Mouse (Mus musculus) neural tube, embryonic 15.5 days (tissue): ENCODE measurements around the gene Krt73. TPM values are rescaled to one million over a fixed set of nuclear protein-coding genes. Genes with fewer than 3 reads are reported as not detected.

Source experiments
- ATAC-seq: fragments of 200-750 bp; cut with Nextera tagmentation; 2 replicates; pipeline ENCODE4 v1.8.0; 2017; ENCODE audit warnings: mild to moderate bottlenecking, moderate TSS enrichment, moderate library complexity; ENCODE audit not compliant: low FRiP score
- H3K27ac ChIP-seq: fragments of 300-500 bp; sonication (generic); replicated peaks from 2 replicates; pipeline ENCODE4 v1.5.1; 2015; ENCODE audit warnings: mild to moderate bottlenecking, inconsistent platforms
- H3K27me3 ChIP-seq: fragments of 300-500 bp; sonication (generic); replicated peaks from 2 replicates; pipeline ENCODE4 v1.6.1; 2015; ENCODE audit warnings: inconsistent platforms
- H3K36me3 ChIP-seq: fragments of 300-500 bp; sonication (generic); 2 replicates; pipeline ENCODE4 v1.6.1; 2015; ENCODE audit warnings: inconsistent platforms
- H3K4me1 ChIP-seq: fragments of 300-500 bp; sonication (generic); 2 replicates; pipeline ENCODE4 v1.6.1; 2015; ENCODE audit warnings: inconsistent platforms
- H3K4me2 ChIP-seq: fragments of 300-500 bp; sonication (generic); 2 replicates; pipeline ENCODE4 v1.6.1; 2015; ENCODE audit warnings: inconsistent platforms, mild to moderate bottlenecking, moderate library complexity
- H3K4me3 ChIP-seq: fragments of 300-500 bp; sonication (generic); replicated peaks from 2 replicates; pipeline ENCODE4 v1.5.1; 2015; ENCODE audit warnings: mild to moderate bottlenecking, inconsistent platforms
- H3K9ac ChIP-seq: fragments of 300-500 bp; sonication (generic); replicated peaks from 2 replicates; pipeline ENCODE4 v1.6.1; 2015; ENCODE audit warnings: mild to moderate bottlenecking, inconsistent platforms
- H3K9me3 ChIP-seq: fragments of 300-500 bp; sonication (generic); replicated peaks from 2 replicates; pipeline ENCODE4 v1.6.1; 2016; ENCODE audit warnings: inconsistent platforms
- WGBS: fragments of 180-500 bp; shearing (Covaris S2); methylation state at CpG from one replicate; pipeline ENCODE4 v1.1.7; 2015; ENCODE audit warnings: mixed read lengths; 5-methylcytosine and 5-hydroxymethylcytosine counted together
- polyA plus RNA-seq: library from polyadenylated mRNA; unstranded; fragments of >200 nt; fragmentation: Nextera tagmentation; extraction: Ambion mirVana; gene quantifications from 2 replicates; pipeline ENCODE4 v1.2.1, GENCODE M21; 2015

Krt73 gene
- polyA plus RNA-seq, 1 experiment from 2014 or later, result 0.31 TPM

DNA sequence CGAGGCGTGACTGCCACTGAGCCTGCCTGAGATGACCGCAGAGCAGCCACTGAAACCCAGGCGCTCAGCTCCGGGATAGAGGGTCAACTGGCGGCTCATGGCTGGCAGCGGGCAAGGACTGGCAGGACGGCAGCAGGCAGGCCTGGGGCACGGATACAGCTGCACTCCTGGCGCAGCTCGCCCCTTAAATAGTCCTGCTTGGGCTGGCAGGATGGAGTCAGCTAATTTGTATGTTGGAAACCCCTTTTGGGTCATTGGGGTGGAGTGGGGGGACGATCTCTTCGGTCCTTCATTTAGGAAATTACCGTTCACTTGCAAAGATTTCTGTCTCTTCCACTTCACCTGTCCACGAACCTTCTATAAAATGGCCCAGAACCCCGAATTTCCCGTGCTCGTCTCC lies 15.8 kb downstream of the Krt73 start, which contains the start of gene Krt72:
Gene Krt72 (minus strand): TSS at position 101 of the 400 bp plus-strand sequence.
- Histone ChIP-seq H3K27ac (no peak within 1 kb of the TSS), H3K9ac (no peak within 1 kb of the TSS), H3K9me3 (no peaks in the 10 kb centered on the region), H3K27me3 (no peaks in the 10 kb centered on the region), H3K4me2 (no peak within 1 kb of the TSS), H3K4me3 (no peak within 1 kb of the TSS), H3K36me3 (no peaks in the 10 kb centered on the region), H3K4me1 (peaks cover 11% of the 10 kb centered on the region)
- no peak for ATAC-seq
- WGBS, result 89% methylated on average over 18 of the region's 18 CpGs

DNA sequence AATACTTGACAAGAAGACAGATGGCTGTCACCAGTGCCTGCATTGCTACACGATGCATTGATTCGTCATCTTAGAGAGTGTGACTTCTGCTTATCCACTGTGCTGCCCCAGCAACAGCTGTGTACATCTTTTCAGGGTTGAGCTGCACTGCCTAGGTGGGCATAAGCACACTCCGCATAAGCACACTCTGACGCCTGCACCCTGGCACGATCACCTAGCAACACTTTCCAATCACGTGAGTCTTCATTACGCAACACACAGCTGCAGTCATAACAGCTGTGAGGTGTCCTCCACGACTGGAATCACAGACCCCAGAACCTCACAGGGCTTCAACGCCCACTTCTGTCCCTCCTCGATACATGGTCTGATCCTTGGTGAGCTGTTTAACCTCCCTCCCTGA lies 28.7 kb downstream of the Krt73 start:
- Histone ChIP-seq H3K4me1 (no peaks in the 10 kb centered on the region; the same call in 1 of the 2 replicates), H3K27me3 (no peaks in the 10 kb centered on the region), H3K27ac (no peak overlapping the region), H3K36me3 (no peaks in the 10 kb centered on the region), H3K9me3 (no peaks in the 10 kb centered on the region), H3K4me2 (no peak overlapping the region), H3K4me3 (no peak overlapping the region), H3K9ac (no peak overlapping the region)
- ATAC-seq, result no peak
- WGBS, result 84% methylated on average over 10 of the region's 10 CpGs

DNA sequence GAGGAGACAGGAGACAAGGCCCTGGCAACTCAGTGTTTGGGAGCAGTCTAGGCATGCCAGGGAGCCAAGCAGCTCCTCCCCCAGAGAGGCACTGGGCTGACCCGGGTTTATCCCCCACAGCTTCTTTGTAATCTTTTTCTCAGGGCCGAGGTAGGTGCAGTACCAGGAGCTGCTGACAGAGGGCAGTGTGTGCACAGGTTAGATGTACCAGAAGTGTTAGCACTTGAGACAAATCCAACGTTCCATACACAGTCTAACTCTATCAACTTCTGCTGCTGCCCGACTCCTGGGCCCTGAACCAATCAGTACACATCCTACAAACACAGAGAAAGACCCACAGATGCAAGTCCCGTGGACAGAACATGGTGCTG lies 29.4 kb downstream of the Krt73 start:
- Histone ChIP-seq H3K9ac (no peak overlapping the region), H3K36me3 (no peaks in the 10 kb centered on the region), H3K4me3 (no peak overlapping the region), H3K9me3 (no peaks in the 10 kb centered on the region), H3K27ac (no peak overlapping the region), H3K4me2 (no peak overlapping the region), H3K27me3 (no peaks in the 10 kb centered on the region), H3K4me1 (no peaks in the 10 kb centered on the region; the same call in 1 of the 2 replicates)
- peak; percentile 65; the same call in 1 of the 2 replicates for ATAC-seq
- 8% methylated on average over 5 of the region's 5 CpGs for WGBS

DNA sequence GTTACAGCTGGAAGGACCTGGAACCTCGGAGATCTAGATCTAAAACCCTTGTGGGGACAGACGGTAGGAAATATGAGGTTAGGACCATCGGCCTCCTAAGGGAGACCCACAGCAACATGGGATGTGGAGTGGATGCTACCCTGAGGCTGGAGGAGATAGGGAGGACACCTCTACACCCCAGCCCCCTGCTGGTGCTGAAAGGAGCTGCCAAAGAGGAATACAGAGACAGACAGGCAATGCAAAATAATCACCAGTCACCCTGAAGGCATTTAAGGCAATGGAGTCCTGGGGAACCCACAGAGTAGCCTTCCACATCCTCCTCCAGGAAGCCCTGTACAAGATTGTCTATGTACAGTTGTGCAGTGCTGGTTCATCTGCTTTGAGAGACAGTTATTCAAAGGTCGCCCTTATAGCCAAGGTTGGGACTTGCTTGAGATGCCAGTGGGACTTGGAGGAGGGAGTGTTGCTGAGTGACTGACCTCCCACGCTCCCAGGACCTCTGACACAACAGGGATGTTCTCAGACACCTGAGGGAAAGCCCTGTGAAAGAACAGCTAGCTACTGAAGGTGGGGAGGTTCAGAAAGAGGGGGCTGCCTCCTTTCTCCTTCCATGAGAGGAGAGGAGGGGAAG lies 30.0 kb downstream of the Krt73 start:
- H3K9me3 ChIP-seq, result no peaks in the 10 kb centered on the region
- no peak overlapping the region for H3K4me3 ChIP-seq
- ATAC-seq, result no peak
- 76% methylated on average over 5 of the region's 5 CpGs for WGBS
- H3K4me2 ChIP-seq, result no peak overlapping the region
- no peaks in the 10 kb centered on the region for H3K27me3 ChIP-seq
- no peak overlapping the region for H3K9ac ChIP-seq
- no peak overlapping the region for H3K27ac ChIP-seq
- H3K4me1 ChIP-seq, result no peaks in the 10 kb centered on the region; the same call in 1 of the 2 replicates
- no peaks in the 10 kb centered on the region for H3K36me3 ChIP-seq

DNA sequence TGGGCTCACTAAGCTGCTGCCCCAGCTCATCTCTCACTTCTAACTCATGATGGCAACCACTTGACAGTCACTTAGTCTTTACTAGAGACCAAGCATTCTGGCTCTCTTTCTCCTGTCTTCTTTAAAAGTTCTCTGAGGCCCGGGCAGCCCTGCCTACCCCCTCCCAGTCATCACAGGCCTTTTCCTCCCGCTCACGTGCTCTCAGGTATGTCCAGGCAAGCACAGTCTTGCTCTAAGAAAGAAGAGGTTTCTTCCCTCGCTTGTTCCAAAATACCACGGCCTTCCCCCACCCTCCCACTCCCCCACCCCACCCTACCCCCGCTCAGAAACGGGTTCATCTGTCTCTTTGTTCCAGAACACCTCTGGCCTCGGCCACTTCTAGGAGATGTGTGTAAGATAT lies 31.9 kb downstream of the Krt73 start:
- no peak overlapping the region for H3K4me3 ChIP-seq
- no peaks in the 10 kb centered on the region; the same call in 1 of the 2 replicates for H3K4me1 ChIP-seq
- H3K9me3 ChIP-seq, result no peaks in the 10 kb centered on the region
- 61% methylated on average over 8 of the region's 8 CpGs for WGBS
- ATAC-seq, result no peak
- no peak overlapping the region for H3K27ac ChIP-seq
- H3K36me3 ChIP-seq, result no peaks in the 10 kb centered on the region
- no peaks in the 10 kb centered on the region for H3K27me3 ChIP-seq
- H3K4me2 ChIP-seq, result no peak overlapping the region
- H3K9ac ChIP-seq, result no peak overlapping the region

Other genes starting within 250 kb of the Krt73 start
- 0.06 and 0.12 TPM in 2 replicates for gene Krt90, start 239.4 kb downstream of the Krt73 start, polyA plus RNA-seq
- 0.10 TPM in 1 of 2 replicates, not detected in the other for gene Krt75, start 228.4 kb downstream of the Krt73 start, polyA plus RNA-seq
- gene Gm5414, start 174.2 kb downstream of the Krt73 start, polyA plus RNA-seq, result not detected in 2 replicates
- not detected in 2 replicates for gene Gm5478, start 155.0 kb downstream of the Krt73 start, polyA plus RNA-seq
- 0.09 TPM in 1 of 2 replicates, not detected in the other for gene Krt6b, start 122.1 kb downstream of the Krt73 start, polyA plus RNA-seq
- gene Krt6a, start 108.0 kb downstream of the Krt73 start, polyA plus RNA-seq, result 0.75 and 1.5 TPM in 2 replicates
- gene Krt5, start 89.4 kb downstream of the Krt73 start, polyA plus RNA-seq, result 0.79 and 37.7 TPM in 2 replicates
- gene Krt71, start 59.2 kb downstream of the Krt73 start, polyA plus RNA-seq, result 0.22 and 0.55 TPM in 2 replicates
- gene Krt72, start 15.9 kb downstream of the Krt73 start, polyA plus RNA-seq, result 0.11 TPM in 1 of 2 replicates, not detected in the other
- not detected in 2 replicates for gene Krt2, start 15.8 kb upstream of the Krt73 start, polyA plus RNA-seq
- gene Krt1, start 48.4 kb upstream of the Krt73 start, polyA plus RNA-seq, result 11.9 and 16.9 TPM in 2 replicates
- 0.29 and 0.54 TPM in 2 replicates for gene Krt77, start 67.4 kb upstream of the Krt73 start, polyA plus RNA-seq
- not detected in 2 replicates for gene Krt76, start 90.6 kb upstream of the Krt73 start, polyA plus RNA-seq
- gene Krt4, start 122.4 kb upstream of the Krt73 start, polyA plus RNA-seq, result 2.8 and 3.4 TPM in 2 replicates
- gene Krt79, start 138.0 kb upstream of the Krt73 start, polyA plus RNA-seq, result 0.23 and 0.27 TPM in 2 replicates
- gene Krt78, start 151.9 kb upstream of the Krt73 start, polyA plus RNA-seq, result 0.05 TPM in 2 replicates
- 2.2 and 297 TPM in 2 replicates for gene Krt8, start 202.1 kb upstream of the Krt73 start, polyA plus RNA-seq
- 1.9 and 300 TPM in 2 replicates for gene Krt18, start 225.8 kb upstream of the Krt73 start, polyA plus RNA-seq